Mouse (Mus musculus): ENCODE results near the gene Kif5c. TPM values are rescaled to one million over a fixed set of nuclear protein-coding genes. Genes with fewer than 3 reads are reported as not detected.

Gene Kif5c
- total RNA-seq, 2 experiments from 2014 or later: 531 to 546 TPM

- intact Hi-C loops (cut with DNase I): no loop called here
- DNase-seq (ENCODE audit: extremely low spot score in 1 of 2, low spot score in 2 of 2): no peak
Observed at GRCm38 (mm10) chr2:49657666-49658065, 38.6 kb downstream of the Kif5c start.

GRCm38 (mm10) chr2:49658988-49659387, 39.9 kb downstream of the Kif5c start:
- intact Hi-C loops (cut with DNase I): no loop called here
- DNase-seq (ENCODE audit: extremely low spot score in 1 of 2, low spot score in 2 of 2): no peak

GRCm38 (mm10) chr2:49659964-49660363, 40.9 kb downstream of the Kif5c start:
- intact Hi-C loops (cut with DNase I): no loop called here
- no peak for DNase-seq (ENCODE audit: extremely low spot score in 1 of 2, low spot score in 2 of 2)

GRCm38 (mm10) chr2:49660375-49660923, 41.4 kb downstream of the Kif5c start:
- no peak for DNase-seq (ENCODE audit: extremely low spot score in 1 of 2, low spot score in 2 of 2)
- intact Hi-C loops (cut with DNase I): no loop called here

GRCm38 (mm10) chr2:49661348-49661747, 42.2 kb downstream of the Kif5c start:
- no peak for DNase-seq (ENCODE audit: extremely low spot score in 1 of 2, low spot score in 2 of 2)
- intact Hi-C loops (cut with DNase I): no loop called here

- DNase-seq (ENCODE audit: extremely low spot score in 1 of 2, low spot score in 2 of 2): no peak
- intact Hi-C loops (cut with DNase I): no loop called here
Observed at GRCm38 (mm10) chr2:49661872-49662271, 42.8 kb downstream of the Kif5c start.

- intact Hi-C loops (cut with DNase I): no loop called here
- DNase-seq (ENCODE audit: extremely low spot score in 1 of 2, low spot score in 2 of 2): no peak
Observed at GRCm38 (mm10) chr2:49671753-49672500, 52.8 kb downstream of the Kif5c start.

GRCm38 (mm10) chr2:49672501-49672874, 53.4 kb downstream of the Kif5c start:
- intact Hi-C loops (cut with DNase I): no loop called here
- DNase-seq (ENCODE audit: extremely low spot score in 1 of 2, low spot score in 2 of 2): no peak

- intact Hi-C loops (cut with DNase I): no loop called here
- no peak for DNase-seq (ENCODE audit: extremely low spot score in 1 of 2, low spot score in 2 of 2)
Observed at GRCm38 (mm10) chr2:49676020-49676419, 56.9 kb downstream of the Kif5c start.

- intact Hi-C loops (cut with DNase I): no loop called here
- no peak for DNase-seq (ENCODE audit: extremely low spot score in 1 of 2, low spot score in 2 of 2)
Observed at GRCm38 (mm10) chr2:49678386-49678785, 59.3 kb downstream of the Kif5c start.

GRCm38 (mm10) chr2:49679135-49679964, 60.3 kb downstream of the Kif5c start:
- intact Hi-C loops (cut with DNase I): no loop called here
- no peak for DNase-seq (ENCODE audit: extremely low spot score in 1 of 2, low spot score in 2 of 2)

- intact Hi-C loops (cut with DNase I): no loop called here
- DNase-seq (ENCODE audit: extremely low spot score in 1 of 2, low spot score in 2 of 2): no peak
Observed at GRCm38 (mm10) chr2:49682754-49683153, 63.7 kb downstream of the Kif5c start.

- no peak for DNase-seq (ENCODE audit: extremely low spot score in 1 of 2, low spot score in 2 of 2)
- intact Hi-C loops (cut with DNase I): no loop called here
Observed at GRCm38 (mm10) chr2:49684808-49685207, 65.7 kb downstream of the Kif5c start.

- no peak for DNase-seq (ENCODE audit: extremely low spot score in 1 of 2, low spot score in 2 of 2)
- intact Hi-C loops (cut with DNase I): no loop called here
Observed at GRCm38 (mm10) chr2:49690421-49690826, 71.3 kb downstream of the Kif5c start.

GRCm38 (mm10) chr2:49691441-49691840, 72.3 kb downstream of the Kif5c start:
- intact Hi-C loops (cut with DNase I): no loop called here
- DNase-seq (ENCODE audit: extremely low spot score in 1 of 2, low spot score in 2 of 2): no peak

GRCm38 (mm10) chr2:49694727-49695126, 75.6 kb downstream of the Kif5c start:
- no peak for DNase-seq (ENCODE audit: extremely low spot score in 1 of 2, low spot score in 2 of 2)
- intact Hi-C loops (cut with DNase I): no loop called here

- intact Hi-C loops (cut with DNase I): no loop called here
- no peak for DNase-seq (ENCODE audit: extremely low spot score in 1 of 2, low spot score in 2 of 2)
Observed at GRCm38 (mm10) chr2:49695461-49695860, 76.4 kb downstream of the Kif5c start.

GRCm38 (mm10) chr2:49698851-49699250, 79.8 kb downstream of the Kif5c start:
- no peak for DNase-seq (ENCODE audit: extremely low spot score in 1 of 2, low spot score in 2 of 2)

GRCm38 (mm10) chr2:49700176-49700971, 81.3 kb downstream of the Kif5c start:
- DNase-seq (ENCODE audit: extremely low spot score in 1 of 2, low spot score in 2 of 2): no peak
- intact Hi-C loops (cut with DNase I): no loop called here

More at GRCm38 (mm10) chr2:49698851-49699250, 79.8 kb downstream of the Kif5c start:
- intact Hi-C loops (cut with DNase I): no loop called here
